Mouse (Mus musculus) heart, postnatal 25 days (tissue): ENCODE data around the gene Vps4b. TPM values are rescaled to one million over a fixed set of nuclear protein-coding genes. Genes with fewer than 3 reads are reported as not detected.
"Not testable (repeated sequence)": the region's sequence is repeated elsewhere in the genome, so short reads cannot be mapped to it uniquely, and the experiment has no call there.

ENCODE experiments used
- DNase-seq: peaks from one replicate; pipeline ENCODE4 v3.0.0; 2022; ENCODE audit warnings: low spot score
- intact Hi-C: fragments of 180-260 bp; cut with DNase I; formaldehyde crosslinking; loops from one replicate; pipeline ENCODE4 v1.15.1; 2025
- total RNA-seq, 2 experiments: library from RNA; stranded (reverse); gene quantifications; 2 replicates each; pipeline ENCODE4 v1.2.3; 2021

The Vps4b gene
- total RNA-seq, 2 experiments from 2014 or later, result 27.6 to 31.6 TPM

DNA sequence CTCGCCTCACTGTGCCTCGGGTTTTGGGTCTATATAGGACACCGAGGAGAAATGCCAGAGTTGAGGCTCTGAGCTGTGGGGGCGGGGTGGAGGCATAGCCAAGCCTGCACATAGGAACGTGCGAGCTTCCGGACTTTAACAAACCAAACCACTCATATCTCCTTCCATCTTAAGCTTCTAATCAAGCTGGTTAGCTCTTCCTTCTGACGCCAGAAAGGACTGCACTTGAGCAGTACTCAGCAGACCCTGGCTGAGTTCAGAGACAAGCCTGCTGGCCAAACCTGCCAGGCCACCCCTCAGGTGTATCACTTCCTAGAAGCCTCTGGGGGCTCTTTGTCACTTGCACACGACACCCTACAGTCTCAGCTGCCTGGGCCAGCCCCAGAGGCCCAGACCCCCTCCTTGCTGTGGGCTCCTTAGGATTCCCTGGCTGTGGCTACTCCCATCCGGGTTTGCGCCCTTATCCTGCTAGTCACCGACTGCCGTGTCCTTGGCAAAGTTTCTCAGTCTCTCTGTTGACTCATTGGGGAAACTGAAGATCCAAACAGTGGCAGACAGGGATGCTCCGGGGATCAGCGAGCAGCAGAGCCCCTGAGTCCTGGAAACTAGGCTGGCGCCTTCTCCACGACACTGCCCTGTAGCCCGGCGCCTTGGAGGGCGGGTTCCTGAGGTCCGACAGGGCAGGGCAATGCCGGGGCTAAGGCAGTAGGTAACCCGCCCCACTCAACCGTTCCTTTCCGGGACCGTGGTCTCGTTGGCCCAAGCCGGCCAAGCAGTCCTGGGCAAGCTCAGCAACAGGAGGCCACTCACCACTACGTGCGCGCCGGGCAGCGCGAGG is 37.6 kb downstream of the Vps4b start:
- no peak for DNase-seq
- intact Hi-C loops, result no loop called here

GRCm38 (mm10) chr1:106756633-106757032 is 39.9 kb downstream of the Vps4b start:
- DNase-seq, result no peak
- intact Hi-C loops, result no loop called here

GRCm38 (mm10) chr1:106752013-106752412 is 44.5 kb downstream of the Vps4b start:
- intact Hi-C loops, result no loop called here
- DNase-seq, result no peak

GRCm38 (mm10) chr1:106750656-106751055 is 45.9 kb downstream of the Vps4b start:
- intact Hi-C loops, result no loop called here
- no peak for DNase-seq

DNA sequence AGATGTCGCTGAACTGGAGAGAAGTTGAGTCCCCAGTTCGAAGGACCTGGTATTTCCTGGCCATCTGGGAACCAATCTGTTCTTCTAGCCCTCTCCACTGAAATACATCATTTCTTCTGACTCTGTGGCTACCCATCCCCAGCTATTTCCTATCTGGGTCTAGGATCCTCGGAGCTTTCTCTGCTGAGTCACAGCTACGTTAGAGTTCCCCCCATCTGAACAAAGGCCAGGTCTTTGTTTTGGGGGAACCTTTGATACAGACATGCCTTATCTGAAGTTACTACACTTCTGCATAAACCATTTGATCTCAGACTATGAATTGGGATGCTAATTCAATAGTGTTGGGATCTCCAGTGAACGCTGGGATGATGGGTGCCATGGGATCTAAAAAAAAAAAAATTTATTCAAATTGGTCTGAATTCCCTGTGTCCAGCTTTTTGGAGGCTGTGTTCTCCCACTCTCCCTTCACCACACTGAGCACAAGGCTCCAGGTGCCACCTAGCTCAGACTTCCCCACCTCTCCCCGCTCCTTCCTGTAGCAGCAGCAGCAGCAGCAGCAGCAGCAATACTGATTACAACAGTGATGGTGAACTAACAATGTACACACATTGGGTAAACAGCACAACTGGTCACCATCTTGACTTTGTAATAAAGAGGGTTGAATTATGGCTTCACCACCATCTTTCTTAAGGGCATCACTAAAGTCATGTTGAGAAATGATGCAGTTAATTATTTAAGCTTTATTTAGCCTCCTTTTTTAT is 47.8 kb downstream of the Vps4b start:
- intact Hi-C loops, result no loop called here
- no peak for DNase-seq

- intact Hi-C loops, result no loop called here
- DNase-seq, result no peak
Measured at GRCm38 (mm10) chr1:106742980-106743379, 53.5 kb downstream of the Vps4b start.

DNA sequence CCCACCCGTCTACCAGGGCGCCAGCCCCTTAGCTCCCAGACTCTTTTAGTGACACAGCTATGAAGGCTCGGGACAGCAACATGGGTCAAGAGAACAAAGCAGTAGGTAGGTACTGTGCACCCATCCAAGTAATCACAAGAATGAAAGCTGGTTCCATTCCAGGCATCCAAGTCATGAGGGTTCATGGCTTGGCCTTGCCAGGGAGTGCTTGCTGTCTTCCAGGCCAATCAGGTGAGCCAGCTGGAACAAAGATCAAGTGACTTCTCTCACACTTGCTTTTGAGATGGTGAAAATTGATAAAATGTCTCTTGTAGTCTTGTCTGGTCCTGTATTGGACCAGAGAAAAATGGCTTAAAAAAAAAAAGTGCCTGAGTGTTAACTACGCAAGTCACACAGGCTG is 55.8 kb downstream of the Vps4b start:
- intact Hi-C loops, result no loop called here
- no peak for DNase-seq

DNA sequence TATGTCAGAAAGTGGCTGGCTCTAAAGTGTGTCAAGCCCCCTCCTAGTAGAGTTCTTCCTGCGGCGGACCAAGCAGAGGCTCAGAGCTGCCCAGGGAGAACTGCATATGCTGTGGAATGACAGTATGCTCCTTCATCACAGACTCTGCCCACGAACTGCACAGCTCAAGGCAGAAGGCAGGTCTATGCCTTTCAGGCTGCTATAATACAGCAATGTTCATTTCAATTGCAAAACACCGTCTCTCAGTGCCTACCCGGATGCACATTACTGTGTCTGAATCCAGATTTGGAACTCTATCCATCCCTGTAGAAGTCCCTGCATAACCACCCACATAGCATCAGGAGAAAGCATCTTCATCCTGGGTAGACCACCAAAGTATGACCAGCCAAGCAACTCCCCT is 56.7 kb downstream of the Vps4b start:
- intact Hi-C loops, result loop anchor here (5.0 kb wide), 3 partner anchors 77 to 313 kb away; no protein-coding TSS in a partner anchor
- no peak for DNase-seq

GRCm38 (mm10) chr1:106738092-106738491 is 58.4 kb downstream of the Vps4b start:
- no peak for DNase-seq
- intact Hi-C loops, result loop anchor here (5.0 kb wide), 3 partner anchors 79 to 311 kb away; no protein-coding TSS in a partner anchor

- no peak for DNase-seq
- intact Hi-C loops, result loop anchor here (5.0 kb wide), 3 partner anchors 81 to 309 kb away; no protein-coding TSS in a partner anchor
Measured at GRCm38 (mm10) chr1:106736211-106736610, 60.3 kb downstream of the Vps4b start.

DNA sequence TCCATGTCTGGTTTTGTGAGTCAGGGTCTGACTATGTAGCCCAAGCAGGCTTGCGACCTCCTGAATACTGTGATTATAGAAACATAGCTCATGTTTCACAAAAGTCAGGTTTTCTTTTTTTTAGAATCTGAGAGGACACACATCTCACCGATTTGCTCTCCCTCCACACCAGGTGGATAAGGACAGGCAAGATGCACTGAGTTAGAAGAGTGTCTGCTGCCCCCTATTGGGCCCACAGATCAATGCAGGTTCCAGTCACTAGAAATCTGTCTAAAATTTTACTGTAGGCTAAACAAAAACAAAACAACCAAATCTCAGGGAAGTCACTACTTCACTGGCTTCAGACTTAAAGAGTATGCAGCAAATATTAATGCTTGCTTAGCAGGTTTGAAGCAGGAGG is 60.9 kb downstream of the Vps4b start:
- no peak for DNase-seq
- intact Hi-C loops, result loop anchor here (5.0 kb wide), 3 partner anchors 82 to 308 kb away; no protein-coding TSS in a partner anchor

DNA sequence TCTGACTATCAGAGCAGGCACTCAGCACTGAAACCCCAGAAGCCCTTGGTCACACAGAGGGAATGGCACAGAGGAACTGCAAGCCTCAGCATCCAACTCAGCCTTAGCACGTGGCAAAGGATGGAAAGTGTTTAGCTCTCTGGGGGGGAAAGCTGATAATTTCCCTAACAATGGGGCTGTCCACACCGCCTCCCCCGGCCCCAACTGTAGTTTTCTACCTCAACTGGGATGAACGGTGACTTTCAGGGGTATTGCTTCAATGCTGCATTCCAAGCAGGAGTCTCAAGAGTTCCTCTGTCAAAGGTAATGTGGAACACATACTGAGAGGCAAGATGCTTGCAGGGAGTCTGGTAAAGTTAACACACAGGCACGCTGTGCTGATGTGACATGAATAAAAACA is 74.5 kb downstream of the Vps4b start:
- intact Hi-C loops, result no loop called here
- no peak for DNase-seq

- DNase-seq, result not testable (repeated sequence)
- intact Hi-C loops, result loop anchor here (1.0 to 10.0 kb wide), 5 partner anchors 175 to 653 kb away; partner anchors contain the start of gene Phlpp1
Measured at GRCm38 (mm10) chr1:106717736-106718135, 78.8 kb downstream of the Vps4b start.

GRCm38 (mm10) chr1:106717071-106717601 is 79.4 kb downstream of the Vps4b start:
- DNase-seq, result peak; percentile 9
- intact Hi-C loops, result loop anchor here (1.0 to 10.0 kb wide), 5 partner anchors 175 to 652 kb away; partner anchors contain the start of gene Phlpp1

DNA sequence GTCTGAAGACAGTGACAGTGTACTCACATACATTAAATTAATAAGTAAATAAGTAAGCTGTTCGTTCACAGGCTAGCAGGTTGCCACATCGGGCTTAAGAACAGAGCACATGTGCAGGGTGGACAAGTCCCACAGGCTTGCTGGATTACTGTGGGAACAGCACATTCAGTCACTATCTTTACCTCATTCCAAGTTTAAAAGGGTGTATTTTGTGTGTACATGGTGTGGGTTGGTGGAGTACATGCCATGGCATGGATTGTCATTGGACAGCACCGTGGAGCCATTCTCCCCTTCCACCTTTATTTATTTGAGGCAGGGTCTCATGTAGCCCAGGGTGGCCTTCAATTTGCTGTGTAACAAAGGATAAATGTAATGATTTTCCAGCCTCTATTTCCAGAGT is 80.4 kb downstream of the Vps4b start:
- no peak for DNase-seq
- intact Hi-C loops, result loop anchor here (10.0 kb wide), 2 partner anchors 541 to 651 kb away; partner anchors contain the start of gene Phlpp1

DNA sequence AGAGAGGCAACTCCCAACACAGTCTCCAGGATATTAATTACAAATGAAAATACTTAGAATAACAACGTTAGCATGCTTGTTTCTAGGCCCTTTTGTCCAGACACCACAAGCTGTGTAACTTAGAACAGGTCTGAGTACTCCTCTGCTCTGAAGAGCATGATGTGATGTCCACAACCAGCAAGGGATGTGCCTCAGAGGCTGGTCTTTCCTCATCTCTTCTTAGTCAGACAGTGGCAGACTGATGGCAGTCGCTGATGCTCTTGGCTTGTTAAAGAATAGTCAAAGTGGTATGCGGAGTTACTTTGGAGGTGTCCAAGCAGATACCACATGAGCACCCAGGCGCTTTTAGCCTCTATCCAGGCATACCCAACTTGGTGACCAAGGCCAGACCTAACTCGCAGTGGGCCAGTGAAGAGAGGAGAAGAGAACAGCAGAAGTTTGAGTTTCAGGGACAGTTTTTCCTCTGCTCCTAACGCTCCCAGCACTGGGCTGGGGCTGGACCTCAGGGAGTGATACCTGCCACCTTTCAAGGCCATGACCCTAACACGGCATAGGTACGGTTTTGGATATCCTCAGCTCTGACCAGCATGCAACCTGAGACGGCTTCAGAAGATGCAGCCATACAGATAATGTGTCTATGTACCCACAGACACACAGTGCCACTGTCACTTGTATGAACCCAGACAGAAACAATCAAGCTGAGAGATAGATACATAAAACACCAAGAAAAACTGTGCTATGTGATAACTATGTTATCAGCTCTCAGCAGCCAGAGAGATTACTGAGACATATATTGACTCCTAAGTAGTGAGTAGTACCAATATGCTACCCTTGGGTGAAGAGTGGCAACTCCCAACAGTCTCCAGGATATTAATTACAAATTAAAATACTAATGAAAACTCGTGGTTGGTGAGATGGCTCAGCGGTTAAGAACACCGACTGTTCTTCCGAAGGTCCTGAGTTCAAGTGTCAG is 81.1 kb downstream of the Vps4b start:
- intact Hi-C loops, result loop anchor here (10.0 kb wide), 2 partner anchors 541 to 651 kb away; partner anchors contain the start of gene Phlpp1
- no peak for DNase-seq

- no peak for DNase-seq
- intact Hi-C loops, result loop anchor here (10.0 kb wide), 2 partner anchors 540 to 650 kb away; partner anchors contain the start of gene Phlpp1
Measured at GRCm38 (mm10) chr1:106714530-106714981, 82.0 kb downstream of the Vps4b start.
